Mouse (Mus musculus) embryonic facial prominence, embryonic 10.5 days (tissue): ENCODE measurements at regions not wholly inside any gene's neighbourhood (a gene's known extent, or its start where the extent isn't known, plus 50 kb on each side); places are given as distances from the start of the nearest gene placed in this dataset.
"Not testable (repeated sequence)": the region's sequence is repeated elsewhere in the genome, so short reads cannot be mapped to it uniquely, and the experiment has no call there.

Experiments used
- DNase-seq: peaks from one replicate; pipeline ENCODE4 v3.0.0-alpha.2; 2017; ENCODE audit warnings: low spot score
- H3K27ac ChIP-seq: fragments of 300-500 bp; sonication (generic); replicated peaks from 2 replicates; pipeline ENCODE4 v1.5.1; 2016; ENCODE audit warnings: mild to moderate bottlenecking
- H3K27me3 ChIP-seq: fragments of 300-500 bp; sonication (generic); replicated peaks from 2 replicates; pipeline ENCODE4 v1.6.1; 2016; ENCODE audit warnings: low read depth, mild to moderate bottlenecking; ENCODE audit not compliant: poor library complexity, severe bottlenecking
- H3K36me3 ChIP-seq: fragments of 300-500 bp; sonication (generic); replicated peaks from 2 replicates; pipeline ENCODE4 v1.6.1; 2016; ENCODE audit warnings: mild to moderate bottlenecking, moderate library complexity
- H3K4me1 ChIP-seq: fragments of 300-500 bp; sonication (generic); 2 replicates; pipeline ENCODE4 v1.6.1; 2016
- H3K4me3 ChIP-seq: fragments of 300-500 bp; sonication (generic); 2 replicates; pipeline ENCODE4 v1.5.1; 2016; ENCODE audit warnings: mild to moderate bottlenecking, moderate library complexity
- H3K9me3 ChIP-seq: fragments of 300-500 bp; sonication (generic); 2 replicates; pipeline ENCODE4 v1.6.1; 2016; ENCODE audit warnings: mild to moderate bottlenecking
- WGBS: fragments of 180-500 bp; shearing (Covaris S2); methylation state at CpG from one replicate; pipeline ENCODE4 v1.1.7; 2016; 5-methylcytosine and 5-hydroxymethylcytosine counted together

- no peaks in the 10 kb centered on the region for H3K27me3 ChIP-seq
- WGBS: 82% methylated on average over 2 of the region's 2 CpGs
- H3K4me1 ChIP-seq: no peaks in the 10 kb centered on the region
- H3K27ac ChIP-seq: no peak overlapping the region
- H3K9me3 ChIP-seq: no peaks in the 10 kb centered on the region
- no peaks in the 10 kb centered on the region for H3K36me3 ChIP-seq
- no peak for DNase-seq
- H3K4me3 ChIP-seq: no peak overlapping the region
These were observed 206.3 kb upstream of the Spef2 start for GRCm38 (mm10) chr15:9954941-9955340.

- H3K27ac ChIP-seq: no peak overlapping the region
- no peaks in the 10 kb centered on the region for H3K27me3 ChIP-seq
- 75% methylated on average over 4 of the region's 4 CpGs for WGBS
- no peaks in the 10 kb centered on the region for H3K36me3 ChIP-seq
- H3K4me3 ChIP-seq: no peak overlapping the region
- no peak for DNase-seq
- H3K9me3 ChIP-seq: no peaks in the 10 kb centered on the region
- no peaks in the 10 kb centered on the region for H3K4me1 ChIP-seq
These were observed 202.0 kb upstream of the Prlr start for GRCm38 (mm10) chr15:9974999-9975398.

- Histone ChIP-seq H3K36me3 (no peaks in the 10 kb centered on the region), H3K4me3 (no peak overlapping the region), H3K27ac (no peak overlapping the region), H3K27me3 (no peaks in the 10 kb centered on the region), H3K9me3 (no peaks in the 10 kb centered on the region), H3K4me1 (no peaks in the 10 kb centered on the region)
- DNase-seq: no peak
- 59% methylated on average over 7 of the region's 7 CpGs for WGBS
These were observed 165.5 kb upstream of the Prlr start for GRCm38 (mm10) chr15:10011289-10012234.

DNA sequence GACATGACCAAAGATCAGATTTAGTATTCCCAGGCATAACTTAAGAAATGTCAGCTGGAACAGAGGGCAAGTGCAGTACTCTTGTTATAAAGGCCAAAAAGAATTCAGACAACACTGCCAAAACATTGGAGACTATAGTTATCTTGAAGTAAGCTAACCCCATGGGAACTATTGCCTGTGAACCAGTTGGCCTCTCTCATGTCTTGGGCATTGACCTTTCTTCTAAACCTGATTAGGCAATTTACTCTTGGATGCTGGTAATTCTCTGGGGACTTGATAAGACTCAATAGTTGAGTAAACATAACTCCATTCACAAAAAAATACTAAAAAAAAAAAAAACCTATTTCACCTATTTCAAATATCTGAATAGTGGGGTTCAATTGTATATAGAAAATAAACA lies 159.8 kb upstream of the Prlr start:
- no peaks in the 10 kb centered on the region for H3K36me3 ChIP-seq
- no peak overlapping the region for H3K4me3 ChIP-seq
- H3K27ac ChIP-seq: no peak overlapping the region
- H3K4me1 ChIP-seq: no peaks in the 10 kb centered on the region
- H3K27me3 ChIP-seq: no peaks in the 10 kb centered on the region
- H3K9me3 ChIP-seq: no peaks in the 10 kb centered on the region
- no peak for DNase-seq

DNA sequence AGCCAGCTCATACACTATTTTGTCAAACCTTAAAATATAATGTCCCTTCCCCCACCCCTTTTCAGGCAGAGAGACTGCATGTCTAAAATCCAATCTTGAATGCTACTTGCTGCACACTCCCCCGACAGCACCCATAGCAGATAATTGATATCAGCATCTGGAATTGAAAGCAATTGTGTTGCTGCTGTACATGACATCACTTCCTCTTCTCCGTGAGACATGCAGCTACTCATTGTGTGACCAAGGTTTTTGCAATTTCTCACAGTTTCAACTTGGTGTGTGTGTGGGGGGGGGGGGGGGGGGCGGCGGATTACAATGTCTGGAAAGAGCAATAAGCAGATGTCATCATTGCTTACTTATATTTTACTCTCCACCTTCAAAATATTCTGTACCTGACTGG lies 147.1 kb upstream of the Prlr start:
- Histone ChIP-seq H3K27ac (no peak overlapping the region), H3K4me1 (no peaks in the 10 kb centered on the region), H3K9me3 (no peaks in the 10 kb centered on the region), H3K36me3 (no peaks in the 10 kb centered on the region), H3K4me3 (no peak overlapping the region), H3K27me3 (no peaks in the 10 kb centered on the region)
- WGBS: 83% methylated on average over 4 of the region's 4 CpGs
- DNase-seq: no peak

GRCm38 (mm10) chr15:10035561-10035960 lies 141.5 kb upstream of the Prlr start:
- Histone ChIP-seq H3K36me3 (no peaks in the 10 kb centered on the region), H3K9me3 (no peaks in the 10 kb centered on the region), H3K4me3 (no peak overlapping the region), H3K27ac (no peak overlapping the region), H3K27me3 (no peaks in the 10 kb centered on the region), H3K4me1 (no peaks in the 10 kb centered on the region)
- WGBS: 78% methylated on average over 1 of the region's 1 CpGs
- no peak for DNase-seq

DNA sequence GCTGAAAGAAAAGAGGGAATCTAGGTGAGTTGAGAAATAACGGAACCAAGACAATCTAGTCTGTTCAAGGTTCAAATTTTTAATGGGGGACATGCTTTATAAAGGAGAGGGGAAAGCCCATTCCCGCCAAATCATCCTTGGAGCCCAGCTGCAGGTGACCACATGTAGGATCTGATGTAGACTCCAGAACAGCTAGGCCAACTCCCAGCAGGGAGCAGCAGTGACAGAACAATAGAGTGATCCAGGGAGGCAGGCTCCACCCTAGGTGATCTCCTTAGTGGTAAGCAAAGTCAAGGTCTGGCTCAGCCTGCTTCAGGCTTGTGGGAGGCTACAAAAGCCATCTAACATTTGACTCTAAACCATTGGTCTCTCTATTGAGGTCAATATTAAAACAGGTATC lies 140.5 kb upstream of the Prlr start:
- not testable (repeated sequence) for H3K36me3 ChIP-seq, DNase-seq, H3K4me3 ChIP-seq, H3K9me3 ChIP-seq, H3K27me3 ChIP-seq, H3K27ac ChIP-seq, H3K4me1 ChIP-seq
- WGBS: 67% methylated on average over 2 of the region's 2 CpGs

DNA sequence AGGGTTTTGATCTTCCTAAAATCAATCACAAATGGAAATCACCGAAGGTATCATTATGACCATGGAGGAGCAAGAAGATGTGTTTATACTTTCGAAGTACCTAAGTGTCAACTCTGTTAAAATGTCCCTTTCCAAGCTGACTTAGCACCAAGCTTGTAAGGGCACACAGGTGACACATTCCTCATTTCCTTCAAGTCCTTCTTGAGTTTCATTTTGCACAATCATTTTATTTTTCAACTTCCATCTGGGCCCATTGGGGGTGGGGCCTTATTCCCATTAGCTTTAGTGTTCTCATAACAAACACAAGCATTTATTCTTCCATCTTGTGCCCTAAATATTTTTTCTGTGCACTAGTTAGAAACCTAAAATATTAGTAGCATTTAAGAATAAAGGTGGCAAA lies 103.5 kb upstream of the Prlr start:
- Histone ChIP-seq H3K4me1 (peaks cover 8% of the 10 kb centered on the region), H3K27ac (no peak overlapping the region), H3K27me3 (no peaks in the 10 kb centered on the region), H3K4me3 (no peak overlapping the region), H3K9me3 (no peaks in the 10 kb centered on the region), H3K36me3 (no peaks in the 10 kb centered on the region)
- DNase-seq: no peak
- 91% methylated on average over 2 of the region's 2 CpGs for WGBS

DNA sequence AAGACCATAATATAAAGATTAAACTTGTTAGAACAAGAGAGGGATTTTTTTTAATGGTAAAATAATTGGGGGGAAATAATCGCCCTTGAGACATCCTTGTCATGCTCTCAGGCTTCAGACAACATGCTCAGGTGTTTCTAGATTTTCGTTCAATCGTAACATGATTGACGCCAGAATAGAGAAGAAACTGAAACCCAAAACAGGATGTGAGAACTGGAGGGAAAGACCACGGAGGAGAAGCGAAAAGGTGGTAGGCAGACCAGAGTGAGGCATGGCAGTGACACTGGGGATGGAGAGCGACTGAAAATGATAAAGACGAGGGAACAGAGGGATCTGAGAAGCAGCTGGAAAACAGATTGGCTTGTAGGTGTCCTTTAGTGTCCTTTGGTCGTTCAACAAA lies 102.1 kb upstream of the Prlr start:
- Histone ChIP-seq H3K4me3 (no peak overlapping the region), H3K36me3 (no peaks in the 10 kb centered on the region), H3K27me3 (no peaks in the 10 kb centered on the region), H3K27ac (no peak overlapping the region), H3K9me3 (no peaks in the 10 kb centered on the region), H3K4me1 (peaks cover 8% of the 10 kb centered on the region)
- DNase-seq: no peak
- WGBS: 68% methylated on average over 9 of the region's 9 CpGs

- 48% methylated on average over 10 of the region's 10 CpGs for WGBS
- H3K9me3 ChIP-seq: no peaks in the 10 kb centered on the region
These were observed 101.5 kb upstream of the Prlr start for GRCm38 (mm10) chr15:10075391-10076060.

DNA sequence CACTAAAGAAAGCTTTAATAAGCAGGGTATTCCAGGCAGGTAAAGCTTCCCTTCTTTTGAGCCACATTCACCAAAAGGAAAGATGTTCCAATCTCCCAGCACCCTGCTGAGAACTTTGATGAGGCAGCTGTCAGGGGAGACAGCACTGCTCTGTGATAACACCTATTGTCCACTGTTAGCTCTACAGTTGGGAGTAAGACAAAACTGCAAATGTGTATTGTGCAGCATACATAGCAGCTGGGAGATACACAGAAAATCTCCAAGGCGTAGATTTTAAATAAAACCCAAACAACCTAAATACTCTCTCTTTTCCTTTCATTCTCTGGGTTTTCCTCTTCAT lies 101.0 kb upstream of the Prlr start:
- no peaks in the 10 kb centered on the region for H3K36me3 ChIP-seq
- WGBS: 78% methylated on average over 1 of the region's 1 CpGs
- H3K4me3 ChIP-seq: no peak overlapping the region
- DNase-seq: no peak
- no peaks in the 10 kb centered on the region for H3K9me3 ChIP-seq
- no peaks in the 10 kb centered on the region for H3K27me3 ChIP-seq
- no peak overlapping the region for H3K27ac ChIP-seq
- H3K4me1 ChIP-seq: peaks cover 8% of the 10 kb centered on the region

More at GRCm38 (mm10) chr15:10075391-10076060, 101.5 kb upstream of the Prlr start:
- Histone ChIP-seq H3K27me3 (no peaks in the 10 kb centered on the region), H3K36me3 (no peaks in the 10 kb centered on the region), H3K27ac (no peak overlapping the region), H3K4me3 (no peak overlapping the region), H3K4me1 (peaks cover 8% of the 10 kb centered on the region)
- DNase-seq: peak; percentile 27

- DNase-seq: no peak
- WGBS: 90% methylated on average over 2 of the region's 2 CpGs
These were observed 98.6 kb upstream of the Prlr start for GRCm38 (mm10) chr15:10078434-10078833.

GRCm38 (mm10) chr15:10079510-10079909 lies 97.5 kb upstream of the Prlr start:
- no peak for DNase-seq

More at GRCm38 (mm10) chr15:10078434-10078833, 98.6 kb upstream of the Prlr start:
- no peak overlapping the region for H3K4me3 ChIP-seq
- H3K36me3 ChIP-seq: no peaks in the 10 kb centered on the region
- no peaks in the 10 kb centered on the region for H3K9me3 ChIP-seq
- no peak overlapping the region for H3K27ac ChIP-seq
- no peaks in the 10 kb centered on the region for H3K27me3 ChIP-seq
- H3K4me1 ChIP-seq: peaks cover 8% of the 10 kb centered on the region

More at GRCm38 (mm10) chr15:10079510-10079909, 97.5 kb upstream of the Prlr start:
- no peak overlapping the region for H3K27ac ChIP-seq
- H3K36me3 ChIP-seq: no peaks in the 10 kb centered on the region
- no peaks in the 10 kb centered on the region for H3K9me3 ChIP-seq
- no peak overlapping the region for H3K4me3 ChIP-seq
- whole genome bisulfite sequencing: 89% methylated on average over 4 of the region's 4 CpGs
- H3K27me3 ChIP-seq: no peaks in the 10 kb centered on the region
- H3K4me1 ChIP-seq: peaks cover 8% of the 10 kb centered on the region
